Mouse (Mus musculus) T-helper 17 cell (primary cell): ENCODE data around the gene Ak7.

Experiments used
- in situ Hi-C, 2 experiments: fragments of 300-600 bp; cut with MboI, MseI; formaldehyde crosslinking; loops; 1 replicate in 1 of 2; 2 replicates in 1 of 2; pipeline ENCODE4 v1.15.1; 2025; ENCODE audit warnings: high pct_unique_total_duplicates in 2 of 2

The Ak7 gene

DNA sequence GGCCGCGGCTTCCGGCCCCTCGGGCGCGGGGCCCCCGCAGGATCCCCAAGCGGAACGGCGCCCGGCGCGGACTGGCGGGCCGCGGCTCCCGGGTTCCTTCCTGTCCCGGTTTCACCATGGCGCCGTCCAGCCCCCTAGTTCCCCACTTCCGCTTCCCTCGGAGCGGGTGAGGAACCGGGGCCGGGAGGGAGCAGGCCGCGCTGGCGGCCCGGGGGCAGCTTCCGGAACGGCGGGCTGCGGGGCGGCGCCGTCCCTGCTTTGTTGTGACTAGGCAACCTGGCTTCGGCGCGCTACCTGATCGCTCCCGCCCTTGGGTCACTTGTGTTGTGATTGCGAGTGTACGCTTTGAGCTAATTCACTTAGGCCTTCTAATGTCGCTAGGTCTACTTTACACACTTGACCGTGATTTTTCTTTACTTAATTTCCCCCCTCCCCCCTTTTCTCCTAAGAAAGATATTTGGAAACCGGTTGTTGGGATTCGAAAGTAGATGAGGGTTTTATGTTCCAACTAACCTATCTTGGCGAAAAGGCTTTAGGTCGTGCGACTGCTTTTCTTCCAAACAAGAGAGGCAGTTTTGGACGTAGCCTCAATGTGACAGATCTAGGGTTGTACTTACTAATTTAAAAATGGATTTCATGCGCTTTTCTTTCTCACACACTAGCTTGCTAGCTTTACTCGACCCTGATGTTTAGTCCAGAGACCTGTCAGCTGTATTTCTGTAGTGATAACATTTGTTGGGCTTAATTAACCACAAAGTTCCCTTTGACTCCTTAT, 79.4 kb downstream of the Ak7 start:
- in situ Hi-C loops = loop anchor here in 1 of 2 experiments (5.0 to 10.0 kb wide), 2 partner anchors 98 to 770 kb away; partner anchors contain the start of gene Atg2b

DNA sequence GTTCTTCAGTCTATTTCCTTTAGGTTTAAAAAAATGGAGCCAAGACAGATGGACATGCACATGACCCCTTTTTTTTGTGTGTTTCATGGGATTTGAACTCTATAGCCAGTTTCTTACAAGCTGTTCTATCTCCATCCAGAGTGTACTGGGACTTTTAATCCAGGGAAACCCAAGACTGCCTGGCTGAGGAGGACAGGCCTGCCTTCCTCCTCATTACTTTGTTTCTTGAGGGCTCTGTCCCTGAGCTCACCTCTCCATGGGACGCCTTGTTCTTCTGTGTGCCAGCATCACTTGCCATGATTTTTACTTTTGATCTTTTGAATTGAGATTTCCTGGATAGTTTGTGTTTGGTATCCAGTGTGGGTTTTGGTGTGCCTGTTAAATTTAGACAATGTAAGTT, 80.3 kb downstream of the Ak7 start:
- in situ Hi-C loops = loop anchor here in 1 of 2 experiments (10.0 kb wide), 1 partner anchor 771 kb away; no protein-coding TSS in a partner anchor

DNA sequence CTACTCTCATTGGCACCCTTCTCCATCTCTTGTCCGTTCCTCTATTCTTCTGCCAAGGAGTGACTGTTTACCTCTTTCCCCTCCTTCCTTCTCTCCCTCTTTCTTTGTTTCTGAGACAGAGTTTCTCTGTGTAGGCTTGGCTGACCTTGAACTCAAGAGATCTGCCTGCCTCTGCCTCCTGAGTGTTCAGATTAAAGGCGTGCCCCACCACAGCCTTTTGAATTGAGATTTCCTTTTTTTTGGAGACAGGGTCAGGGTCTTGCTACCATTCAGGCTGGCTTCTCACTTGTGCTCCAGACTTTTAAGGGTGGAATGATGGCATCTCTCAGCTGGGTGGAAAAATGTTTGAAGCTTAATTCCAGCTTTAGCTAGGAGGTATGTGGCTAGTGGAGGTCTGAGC, 81.8 kb downstream of the Ak7 start:
- in situ Hi-C loops = loop anchor here in 1 of 2 experiments (10.0 kb wide), 1 partner anchor 773 kb away; no protein-coding TSS in a partner anchor

DNA sequence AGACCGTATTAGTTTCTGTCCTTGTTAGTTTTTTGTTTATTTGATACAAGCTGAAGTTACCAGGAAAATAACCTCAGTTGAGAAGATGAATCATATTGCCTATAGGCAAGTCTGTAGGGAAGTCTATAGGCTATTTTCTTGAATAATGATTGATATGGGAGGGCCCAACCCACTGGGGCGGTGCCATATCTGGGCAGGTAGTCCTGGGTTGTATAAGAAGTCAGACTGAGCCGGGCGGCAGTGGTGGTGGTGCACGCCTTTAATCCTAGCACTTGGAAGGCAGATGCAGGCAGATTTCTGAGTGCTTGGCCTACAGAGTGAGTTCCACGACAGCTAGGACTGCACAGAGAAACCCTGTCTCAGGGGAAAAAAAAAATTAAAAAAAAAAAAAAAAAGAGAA, 84.1 kb downstream of the Ak7 start:
- in situ Hi-C loops = loop anchor here in 1 of 2 experiments (10.0 kb wide), 1 partner anchor 775 kb away; no protein-coding TSS in a partner anchor

DNA sequence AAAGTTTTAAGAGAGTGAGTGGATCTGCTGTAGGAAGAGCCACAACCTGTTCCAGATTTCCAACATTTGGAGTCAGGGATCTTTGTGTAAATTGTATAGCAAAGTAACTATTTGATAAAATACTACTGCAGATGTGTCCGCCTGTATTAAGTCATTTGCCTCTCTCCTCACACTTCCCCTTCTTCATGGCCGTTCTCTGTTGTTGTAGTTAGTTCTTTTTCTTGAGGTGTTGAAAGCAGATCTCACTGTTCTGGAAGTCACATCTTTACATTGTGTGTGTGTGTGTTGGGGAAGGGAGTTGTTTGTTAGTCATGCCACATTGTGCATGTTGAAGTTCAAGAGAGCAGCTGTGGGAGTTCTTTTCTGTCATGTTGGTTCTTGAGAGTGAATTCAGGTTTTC, 89.1 kb downstream of the Ak7 start:
- in situ Hi-C loops = no loop called here

DNA sequence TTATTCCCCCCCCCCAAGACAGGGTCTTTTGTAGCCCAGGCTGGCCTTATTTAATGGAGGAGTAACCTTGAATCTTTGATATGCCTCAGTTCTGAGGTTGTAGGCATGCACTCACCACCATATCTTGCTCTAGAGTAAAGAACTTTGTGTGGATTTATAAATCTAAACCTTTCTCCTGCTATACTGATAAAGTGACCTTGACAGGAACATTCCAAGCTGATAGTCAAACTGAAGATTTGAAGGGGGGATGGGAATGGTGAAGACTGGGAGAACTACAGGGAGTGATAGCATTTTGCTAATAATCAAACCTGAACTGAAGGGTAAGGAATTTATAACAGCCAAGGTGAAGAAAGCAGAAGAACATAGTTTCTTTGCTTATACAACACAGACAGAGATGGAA, 92.2 kb downstream of the Ak7 start:
- in situ Hi-C loops = no loop called here

DNA sequence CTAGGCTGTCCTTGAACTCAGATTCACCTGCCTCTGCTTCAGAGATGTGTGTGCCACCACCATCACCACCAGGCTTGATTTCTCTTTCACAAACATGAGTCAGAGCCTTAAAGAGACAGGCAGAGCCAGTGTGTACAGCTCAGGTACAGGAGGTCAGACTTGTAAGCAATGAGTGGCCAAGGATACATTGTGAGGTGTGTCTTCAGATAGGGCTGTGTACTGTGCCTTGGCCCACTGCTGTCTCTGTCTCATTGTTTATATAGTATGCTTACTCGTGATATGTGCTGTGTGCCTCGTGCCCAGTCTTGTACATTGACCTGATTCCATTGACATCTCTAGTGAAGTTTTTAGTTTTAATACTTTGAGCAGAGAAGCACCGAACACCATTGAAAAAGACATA, 100.0 kb downstream of the Ak7 start:
- in situ Hi-C loops = no loop called here

DNA sequence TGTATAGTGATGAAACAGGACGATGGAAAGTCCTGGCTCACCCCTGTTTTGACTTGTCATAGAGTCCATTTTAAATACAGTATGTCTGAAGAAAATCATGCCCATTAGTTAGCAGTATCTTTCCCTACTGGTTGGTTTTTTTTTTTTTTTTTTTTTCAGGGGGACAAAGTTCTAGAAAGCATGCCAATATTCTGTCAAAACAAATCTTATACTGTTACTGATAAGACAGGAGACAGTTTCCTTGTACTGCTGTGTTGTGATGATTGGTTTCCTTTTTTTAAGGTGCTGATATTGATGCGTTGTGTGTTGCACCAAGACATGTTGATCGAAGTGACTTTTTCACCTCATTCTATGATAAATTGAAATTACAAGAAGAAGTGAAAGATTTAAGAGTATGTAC, 100.4 kb downstream of the Ak7 start:
- in situ Hi-C loops = no loop called here

DNA sequence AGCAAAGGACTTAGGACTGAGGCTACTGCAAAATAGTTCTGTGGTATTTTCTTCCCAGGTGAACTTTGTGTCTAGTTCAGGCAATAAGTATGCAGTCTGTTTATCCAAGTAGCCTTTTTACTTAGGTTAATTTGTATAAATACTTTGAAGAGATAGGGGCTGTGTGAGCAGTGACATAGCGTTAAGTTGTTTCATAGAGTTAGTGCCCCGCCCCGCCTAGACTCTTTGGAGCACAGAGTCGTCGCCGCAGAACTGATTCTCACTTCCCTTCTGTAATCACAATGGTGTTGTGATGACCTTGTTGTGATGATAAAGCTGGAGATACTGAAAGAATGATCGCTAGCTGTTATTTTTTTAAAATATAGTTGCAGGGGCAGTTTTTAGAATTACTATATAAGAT, 101.6 kb downstream of the Ak7 start:
- in situ Hi-C loops = no loop called here

DNA sequence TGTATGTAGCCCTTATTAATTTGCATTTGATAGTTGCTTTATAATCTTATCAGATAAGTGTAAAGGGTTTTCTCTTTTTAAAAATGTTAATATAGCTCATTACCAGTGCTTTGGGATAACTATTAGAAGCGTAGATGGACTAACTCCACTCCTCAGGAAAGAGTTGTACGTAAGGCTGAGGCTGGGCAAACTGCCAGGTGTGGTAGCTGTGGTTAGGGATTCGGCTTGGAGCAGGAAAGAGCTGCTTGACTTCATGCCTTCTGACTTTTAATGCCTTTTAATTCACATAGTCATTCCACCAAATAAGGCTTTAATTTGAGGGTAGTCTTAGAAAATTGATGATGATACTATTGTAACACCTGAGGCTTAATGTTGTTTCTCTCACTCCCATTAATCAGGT, 103.2 kb downstream of the Ak7 start:
- in situ Hi-C loops = no loop called here

DNA sequence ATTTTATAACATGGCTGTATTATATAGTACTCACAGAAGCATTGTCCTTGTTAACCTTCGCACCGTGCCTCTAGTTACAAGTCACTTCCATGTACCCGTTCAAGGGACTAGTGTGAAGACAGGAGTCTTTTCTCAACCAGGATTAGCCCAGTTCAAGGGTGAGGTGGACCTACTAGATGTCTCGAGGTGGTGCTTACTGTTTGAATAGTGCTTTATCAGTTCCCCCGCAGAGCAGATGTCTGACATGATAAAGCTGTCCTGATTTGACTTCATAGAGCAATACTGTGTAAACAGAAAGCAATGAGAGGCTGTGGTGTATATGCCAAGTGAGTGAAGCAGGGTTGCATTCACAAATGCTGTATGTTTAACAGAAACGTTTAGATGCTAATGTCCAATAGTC, 104.8 kb downstream of the Ak7 start:
- in situ Hi-C loops = loop anchor here (10.0 kb wide), 1 partner anchor 156 kb away; no protein-coding TSS in a partner anchor

DNA sequence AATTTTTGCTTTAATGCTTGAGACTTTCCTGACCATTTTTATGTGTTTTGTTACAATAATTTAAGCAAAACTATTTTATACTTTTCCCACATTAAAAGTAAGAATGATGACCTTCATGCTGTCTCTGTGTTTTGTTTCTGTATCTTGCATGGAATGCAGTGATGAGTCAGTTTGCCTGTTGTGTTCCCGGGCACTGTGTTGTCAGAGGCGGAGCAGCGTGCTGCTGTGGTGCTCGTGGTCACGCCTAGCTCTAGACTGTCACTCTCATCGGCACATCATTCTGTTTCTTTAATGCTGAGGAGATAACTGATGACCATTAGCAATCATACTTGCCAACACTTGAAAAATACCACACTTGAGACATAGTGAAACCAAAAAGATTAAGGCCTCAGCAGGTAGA, 108.2 kb downstream of the Ak7 start:
- in situ Hi-C loops = loop anchor here (10.0 kb wide), 1 partner anchor 159 kb away; no protein-coding TSS in a partner anchor

DNA sequence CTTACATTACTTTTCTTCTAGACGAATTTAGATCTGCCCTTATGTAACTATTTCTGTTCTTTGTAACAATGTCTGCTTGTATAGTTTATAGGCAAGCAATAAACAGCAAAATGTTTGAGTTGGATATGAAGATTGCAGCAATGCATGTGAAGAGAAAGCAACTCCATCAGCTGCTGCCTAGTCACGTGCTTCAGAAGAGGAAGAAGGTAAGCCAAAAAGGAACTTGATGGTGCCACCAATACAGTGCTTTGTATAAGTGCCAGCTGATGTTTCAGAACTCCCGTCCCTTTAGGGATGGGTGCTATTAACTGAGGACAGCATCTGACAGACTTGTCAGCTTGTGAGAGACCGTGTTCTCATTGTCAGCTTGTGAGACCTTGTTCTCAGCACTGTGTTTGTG, 117.7 kb downstream of the Ak7 start:
- in situ Hi-C loops = no loop called here

DNA sequence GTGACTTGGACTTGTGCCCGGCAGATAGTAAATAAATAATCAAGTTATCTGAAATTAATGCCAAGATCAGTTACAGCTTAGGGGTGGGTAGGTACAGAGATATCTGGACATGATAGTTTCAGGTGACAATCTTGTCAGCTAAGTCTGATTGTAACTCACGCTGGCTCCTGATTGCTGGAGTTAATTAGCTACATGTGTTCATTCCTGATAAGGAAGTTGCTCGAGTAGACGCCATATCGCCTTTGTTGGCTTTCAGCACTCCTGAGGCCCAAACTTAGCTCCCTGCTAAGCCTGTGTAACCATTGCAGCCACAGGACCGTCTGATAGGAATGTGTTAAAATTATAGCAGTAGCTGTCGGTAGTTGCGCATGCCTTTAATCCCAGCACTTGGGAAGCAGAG, 119.0 kb downstream of the Ak7 start:
- in situ Hi-C loops = no loop called here

DNA sequence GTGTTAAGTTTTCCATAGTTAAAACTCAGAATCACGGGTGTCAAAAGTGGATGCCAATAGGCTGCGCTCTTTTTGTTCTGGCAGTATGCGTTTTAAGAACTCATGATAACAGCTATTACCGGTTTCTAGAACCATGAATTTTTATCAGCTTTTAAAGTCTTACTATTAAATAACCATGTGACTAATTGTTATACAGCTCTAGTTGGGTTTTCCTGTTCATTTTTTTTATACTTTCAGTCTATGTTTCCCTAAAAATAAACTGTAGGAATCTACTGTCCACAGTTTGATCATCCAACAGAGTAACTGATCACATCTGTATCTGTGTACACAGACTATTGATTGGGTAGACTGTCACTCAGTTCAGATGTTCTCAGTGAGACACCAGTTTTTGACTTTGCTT, 119.5 kb downstream of the Ak7 start:
- in situ Hi-C loops = no loop called here
